Mouse (Mus musculus) kidney, embryonic 15.5 days (tissue): ENCODE data around the gene Acly. TPM values are rescaled to one million over a fixed set of nuclear protein-coding genes. Genes with fewer than 3 reads are reported as not detected.

ENCODE experiments used
- ATAC-seq: fragments of 200-750 bp; cut with Nextera tagmentation; replicated peaks from 2 replicates; pipeline ENCODE4 v1.8.0; 2017; ENCODE audit warnings: moderate TSS enrichment; ENCODE audit not compliant: low FRiP score
- H3K27ac ChIP-seq: fragments of 300-500 bp; sonication (generic); 2 replicates; pipeline ENCODE4 v1.5.1; 2015; ENCODE audit warnings: mild to moderate bottlenecking, inconsistent platforms
- H3K27me3 ChIP-seq: fragments of 300-500 bp; sonication (generic); 2 replicates; pipeline ENCODE4 v1.6.1; 2015; ENCODE audit warnings: inconsistent platforms
- H3K36me3 ChIP-seq: fragments of 300-500 bp; sonication (generic); 2 replicates; pipeline ENCODE4 v1.6.1; 2015; ENCODE audit warnings: inconsistent platforms
- H3K4me1 ChIP-seq: fragments of 300-500 bp; sonication (generic); 2 replicates; pipeline ENCODE4 v1.6.1; 2015; ENCODE audit warnings: inconsistent platforms
- H3K4me2 ChIP-seq: fragments of 300-500 bp; sonication (generic); 2 replicates; pipeline ENCODE4 v1.6.1; 2015; ENCODE audit warnings: moderate library complexity, mild to moderate bottlenecking, inconsistent platforms
- H3K4me3 ChIP-seq: fragments of 300-500 bp; sonication (generic); replicated peaks from 2 replicates; pipeline ENCODE4 v1.5.1; 2015; ENCODE audit warnings: mild to moderate bottlenecking, inconsistent platforms
- H3K9ac ChIP-seq: fragments of 300-500 bp; sonication (generic); 2 replicates; pipeline ENCODE4 v1.6.1; 2015; ENCODE audit warnings: mild to moderate bottlenecking, inconsistent platforms
- H3K9me3 ChIP-seq: fragments of 300-500 bp; sonication (generic); replicated peaks from 2 replicates; pipeline ENCODE4 v1.6.1; 2016; ENCODE audit warnings: inconsistent platforms
- WGBS: fragments of 180-500 bp; shearing (Covaris S2); methylation state at CpG from one replicate; pipeline ENCODE4 v1.1.7; 2015; ENCODE audit warnings: mixed read lengths; 5-methylcytosine and 5-hydroxymethylcytosine counted together
- microRNA-seq: library from miRNA; unstranded; fragments of <30 nt; microRNA quantifications from one replicate; pipeline ENCODE4, GENCODE M21; 2016
- polyA plus RNA-seq: library from polyadenylated mRNA; unstranded; fragments of >200 nt; fragmentation: Nextera tagmentation; extraction: Ambion mirVana; gene quantifications from 2 replicates; pipeline ENCODE4 v1.2.1, GENCODE M21; 2015

Acly gene
- polyA plus RNA-seq, 1 experiment from 2014 or later: 175 TPM

- no peak for ATAC-seq
- peaks cover 74% of the 10 kb centered on the region for H3K36me3 ChIP-seq
- H3K4me2 ChIP-seq: no peak overlapping the region
- H3K4me1 ChIP-seq: no peaks in the 10 kb centered on the region
- 94% methylated on average over 5 of the region's 5 CpGs for WGBS
- H3K27me3 ChIP-seq: no peaks in the 10 kb centered on the region
- no peaks in the 10 kb centered on the region for H3K9me3 ChIP-seq
- no peak overlapping the region for H3K27ac ChIP-seq
- no peak overlapping the region for H3K4me3 ChIP-seq
- H3K9ac ChIP-seq: no peak overlapping the region
These were observed 95.8 kb downstream of the Acly start for GRCm38 (mm10) chr11:100432002-100432401.

DNA sequence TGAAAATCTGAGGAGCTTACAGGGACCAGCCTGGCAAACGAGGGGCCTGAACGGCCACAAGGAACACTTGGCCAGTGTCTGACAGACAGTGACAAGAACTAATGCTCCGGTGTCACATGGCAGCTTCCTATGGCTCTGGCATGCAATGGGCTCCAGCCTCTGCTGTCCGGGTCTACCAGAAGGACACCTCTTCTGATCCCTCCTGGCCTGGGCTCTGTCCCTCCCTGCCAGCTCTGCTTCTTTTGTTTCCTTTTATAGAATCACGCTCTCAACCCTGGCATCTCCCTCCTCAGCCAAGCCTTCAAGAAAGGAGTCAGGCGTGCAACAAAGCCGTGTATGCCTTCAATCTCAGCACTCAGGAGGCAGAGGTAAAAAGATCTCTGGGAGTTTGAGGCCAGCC is 97.7 kb downstream of the Acly start:
- Histone ChIP-seq H3K4me3 (no peak overlapping the region), H3K9ac (no peak overlapping the region), H3K4me2 (no peak overlapping the region), H3K9me3 (no peaks in the 10 kb centered on the region), H3K36me3 (peaks cover 64% of the 10 kb centered on the region), H3K27ac (no peak overlapping the region), H3K27me3 (no peaks in the 10 kb centered on the region), H3K4me1 (no peaks in the 10 kb centered on the region)
- no peak for ATAC-seq
- 91% methylated on average over 7 of the region's 7 CpGs for WGBS

DNA sequence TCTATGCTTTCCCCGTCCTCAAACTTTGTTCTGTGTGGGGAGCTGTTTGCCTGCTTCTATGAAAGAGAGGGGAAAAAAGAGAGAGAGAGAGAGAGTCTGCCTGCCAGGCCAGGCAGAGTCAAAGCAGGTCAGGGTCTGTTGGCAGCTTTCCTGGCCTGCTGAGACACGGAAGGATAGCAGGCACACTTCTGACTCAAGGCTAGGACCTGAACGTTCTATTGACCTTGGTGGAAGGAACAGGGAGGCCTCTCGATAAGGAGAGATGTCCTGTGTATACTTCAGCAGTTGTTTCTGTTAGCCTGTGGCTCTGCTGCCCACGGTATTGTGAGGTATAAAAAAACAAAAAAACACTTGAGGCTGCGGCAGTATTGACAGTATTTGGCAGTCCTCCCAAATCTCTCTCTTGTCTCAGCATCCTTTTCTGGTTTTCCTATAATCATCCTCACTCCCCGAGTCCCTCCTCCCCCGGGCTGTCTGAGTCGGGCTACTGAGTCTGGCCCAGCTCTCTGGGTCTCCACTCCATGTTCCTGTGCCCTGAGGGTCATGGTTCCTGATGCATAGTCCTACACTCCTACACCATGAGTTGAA is 99.1 kb downstream of the Acly start:
- no peak for ATAC-seq

GRCm38 (mm10) chr11:100426820-100427219 is 101.0 kb downstream of the Acly start:
- Histone ChIP-seq H3K9me3 (no peaks in the 10 kb centered on the region), H3K36me3 (peaks cover 69% of the 10 kb centered on the region), H3K4me1 (peaks cover 7% of the 10 kb centered on the region), H3K27ac (no peak overlapping the region), H3K4me2 (no peak overlapping the region), H3K4me3 (no peak overlapping the region), H3K27me3 (no peaks in the 10 kb centered on the region), H3K9ac (no peak overlapping the region)
- no peak for ATAC-seq
- 83% methylated on average over 3 of the region's 3 CpGs for WGBS

More for the DNA sequence above, 99.1 kb downstream of the Acly start:
- 50% methylated on average over 9 of the region's 9 CpGs for WGBS
- Histone ChIP-seq H3K4me1 (no peaks in the 10 kb centered on the region), H3K9ac (no peak overlapping the region), H3K4me3 (no peak overlapping the region), H3K9me3 (no peaks in the 10 kb centered on the region), H3K27me3 (no peaks in the 10 kb centered on the region), H3K36me3 (peaks cover 67% of the 10 kb centered on the region), H3K4me2 (no peak overlapping the region), H3K27ac (no peak overlapping the region)

Small RNA genes within 50 kb of the gene (microRNA-seq; reads per million reads assigned to microRNA genes)
- not detected for gene Gm27374
- gene Mir7116: 0.74 reads per million

Other genes starting within 250 kb of the Acly start
- gene Eif1, start 208.1 kb downstream of the Acly start, polyA plus RNA-seq: 1,620 and 1,743 TPM in 2 replicates
- gene Gast, start 193.6 kb downstream of the Acly start, polyA plus RNA-seq: not detected in 2 replicates
- 15.0 and 19.6 TPM in 2 replicates for gene Hap1, start 171.9 kb downstream of the Acly start, polyA plus RNA-seq
- gene Jup, start 130.2 kb downstream of the Acly start, polyA plus RNA-seq: 107 and 121 TPM in 2 replicates
- gene P3h4, start 113.2 kb downstream of the Acly start, polyA plus RNA-seq: 59.0 and 67.2 TPM in 2 replicates
- gene Fkbp10, start 112.3 kb downstream of the Acly start, polyA plus RNA-seq: 130 and 139 TPM in 2 replicates
- gene Nt5c3b, start 86.2 kb downstream of the Acly start, polyA plus RNA-seq: 119 and 121 TPM in 2 replicates
- gene Klhl10, start 86.1 kb downstream of the Acly start, polyA plus RNA-seq: 0.44 and 0.54 TPM in 2 replicates
- 8.4 and 10.0 TPM in 2 replicates for gene Klhl11, start 55.3 kb downstream of the Acly start, polyA plus RNA-seq
- gene Ttc25, start 17.6 kb upstream of the Acly start, polyA plus RNA-seq: 0.99 and 1.1 TPM in 2 replicates
- 25.3 and 29.6 TPM in 2 replicates for gene Cnp, start 46.9 kb upstream of the Acly start, polyA plus RNA-seq
- gene Nkiras2, start 91.2 kb upstream of the Acly start, polyA plus RNA-seq: 59.7 and 63.5 TPM in 2 replicates
- 238 and 241 TPM in 2 replicates for gene Dnajc7, start 92.2 kb upstream of the Acly start, polyA plus RNA-seq
- 0.27 and 0.40 TPM in 2 replicates for gene Zfp385c, start 164.5 kb upstream of the Acly start, polyA plus RNA-seq
- 2.8 and 3.6 TPM in 2 replicates for gene Dhx58, start 176.3 kb upstream of the Acly start, polyA plus RNA-seq
- gene Kat2a, start 184.5 kb upstream of the Acly start, polyA plus RNA-seq: 60.9 and 68.1 TPM in 2 replicates
- 0.27 TPM in 1 of 2 replicates, not detected in the other for gene Hspb9, start 185.8 kb upstream of the Acly start, polyA plus RNA-seq
- 29.5 and 32.3 TPM in 2 replicates for gene Rab5c, start 210.2 kb upstream of the Acly start, polyA plus RNA-seq
- gene Kcnh4, start 231.9 kb upstream of the Acly start, polyA plus RNA-seq: 0.10 TPM in 1 of 2 replicates, not detected in the other
- not detected in 2 replicates for gene Hcrt, start 234.9 kb upstream of the Acly start, polyA plus RNA-seq
- 6.7 and 7.9 TPM in 2 replicates for gene Ghdc, start 243.0 kb upstream of the Acly start, polyA plus RNA-seq